ENCODE assay signal across 8 mouse cellular contexts in genomic region chr6:3182889-3183818, GRCm38 (mm10).
DNase-seq lines count a peak whose midpoint lies in the region; ATAC-seq and TF ChIP-seq lines count a peak whose summit lies in the region.

No protein-coding gene starts in this region.

- H3K4me3 ChIP-seq in forebrain, embryonic 10.5 days = peak overlapping the region; percentile 16

- intact Hi-C loops in heart, postnatal 10 days (cut with DNase I) = no loop called here

- H3K4me1 ChIP-seq in forebrain, embryonic 10.5 days = no peaks in the 10 kb centered on the region

- 45% methylated on average over 33 of the region's 33 CpGs for WGBS in forebrain, embryonic 10.5 days

- in situ Hi-C loops in Patski (cut with MboI; ENCODE audit: low pct_unique_long_range_greater_than_20kb) = loop anchor here (25.0 kb wide), 1 partner anchor 254 kb away; no protein-coding TSS in a partner anchor

- H3K9me3 ChIP-seq in forebrain, embryonic 10.5 days = peaks cover 35% of the 10 kb centered on the region

- peak; percentile 75 for ATAC-seq in Patski
- peak; percentile 89 for ATAC-seq in megakaryocyte, adult 5-6 weeks (ENCODE audit: poor library complexity, severe bottlenecking)

- H3K27me3 ChIP-seq in Patski = no peaks in the 10 kb centered on the region
- 0 out of 2 replicates have a peak, but pooled peaks cover 5% of the 10 kb centered on the region for H3K27me3 ChIP-seq in forebrain, embryonic 10.5 days (ENCODE audit: poor library complexity, severe bottlenecking)

- H3K36me3 ChIP-seq in forebrain, embryonic 10.5 days (replicated peaks) = no peaks in the 10 kb centered on the region

- no peak for TF ChIP-seq CTCF in Patski (IDR thresholded peaks at IDR 0.05)

- CTCF ChIA-PET in Patski (lab: Charles Lee) = interaction anchor here (1.0 to 1.7 kb wide), 4 partner anchors 9 to 264 kb away, joined by 3 to 9 read pairs (median 6); no protein-coding TSS in a partner anchor

- H3K27ac ChIP-seq in forebrain, embryonic 10.5 days = no peak overlapping the region

- POLR2A ChIA-PET in Patski (lab: Charles Lee) = no interaction called here

- no peak for DNase-seq in Patski (ENCODE audit: low read depth, low spot score)
- peak; percentile 48 for DNase-seq in c-Kit-positive CD71-positive TER-119-negative erythroid progenitor cells, embryonic 14.5 days (ENCODE audit: low read depth)
- DNase-seq in forebrain, embryonic 10.5 days (ENCODE audit: extremely low spot score, low spot score) = peak; percentile 32
- DNase-seq in heart, postnatal 10 days = peak; percentile 37 to 39
- peak; percentile 62 to 81 for DNase-seq in kidney, postnatal 25 days
- DNase-seq in spleen, adult 12 weeks (ENCODE audit: low spot score) = peak; percentile 65
- DNase-seq in layer of hippocampus, adult 9-11 months = no peak

Comparison
In these comparisons a context has a peak if more than half of its experiments do, and no peak if none do; other contexts are left out.
1. DNase-seq: peak in c-Kit-positive CD71-positive TER-119-negative erythroid progenitor cells, embryonic 14.5 days (single experiment), forebrain, embryonic 10.5 days (single experiment), heart, postnatal 10 days (2 of 2), kidney, postnatal 25 days (2 of 2) and spleen, adult 12 weeks (single experiment); none in Patski (single experiment) and layer of hippocampus, adult 9-11 months (single experiment).